Mouse (Mus musculus) kidney, adult 2 months (tissue): ENCODE data around the gene Sun1.

ENCODE experiments used
- CTCF ChIP-seq: fragments of 200-500 bp; conservative IDR thresholded peaks from 2 replicates; pipeline ENCODE4 v1.5.1; 2011; ENCODE audit warnings: low read depth, mild to moderate bottlenecking, control low read depth, low read length, moderate library complexity, mixed read lengths; ENCODE audit not compliant: insufficient read depth, insufficient read length
- POLR2A ChIP-seq: fragments of 200-500 bp; IDR thresholded peaks from one replicate; pipeline ENCODE4 v1.6.1; 2011; ENCODE audit warnings: low read depth, low read length, control low read depth

DNA sequence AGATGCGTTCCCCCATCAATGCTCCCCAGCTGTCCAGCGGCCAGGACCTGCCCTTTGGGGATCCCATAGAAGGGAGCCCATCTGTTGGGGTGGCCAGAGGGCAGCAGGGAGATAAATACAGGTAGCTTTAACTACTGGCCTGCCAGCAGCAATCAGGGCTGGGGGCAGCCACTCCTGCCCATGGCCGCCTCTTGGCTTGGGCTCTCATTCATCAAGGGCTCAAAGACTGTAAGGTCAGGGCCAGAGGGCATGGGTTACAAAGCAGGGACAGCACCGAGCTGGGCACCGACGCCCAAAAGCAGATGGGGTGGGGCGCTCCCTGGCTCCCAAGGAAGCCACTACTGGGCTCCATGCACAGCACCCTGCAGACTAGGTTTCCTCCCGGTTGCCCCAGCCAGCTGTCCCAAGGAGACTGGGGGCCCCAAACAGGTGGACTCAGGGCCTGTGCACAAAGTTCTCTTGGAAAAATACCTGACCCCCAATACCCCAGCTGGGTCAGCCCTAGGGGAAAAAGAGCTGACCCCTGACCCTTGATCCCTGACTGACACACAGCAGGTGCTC is 71.6 kb downstream of the Sun1 start:
- TF ChIP-seq CTCF (no peak), POLR2A (no peak)
